Mouse (Mus musculus) spleen, adult 2 months (tissue): ENCODE data around the gene Ccn5.

Source experiments
- CTCF ChIP-seq: fragments of 200-500 bp; IDR thresholded peaks from 2 replicates; pipeline ENCODE4 v1.5.1; 2011; ENCODE audit warnings: mild to moderate bottlenecking, inconsistent platforms; ENCODE audit not compliant: insufficient read depth, insufficient read length, insufficient replicate concordance; ENCODE audit errors: extremely low read depth
- POLR2A ChIP-seq: fragments of 200-500 bp; IDR thresholded peaks from 2 replicates; pipeline ENCODE4 v1.6.1; 2011; ENCODE audit warnings: low read depth, low read length, inconsistent platforms

- TF ChIP-seq POLR2A (no peak), CTCF (no peak)
Measured at GRCm38 (mm10) chr2:163857233-163857632, 36.6 kb downstream of the Ccn5 start.
